Mouse (Mus musculus) mammary gland, adult 2 months (tissue): ENCODE measurements around the gene Otop1. TPM values are rescaled to one million over a fixed set of nuclear protein-coding genes. Genes with fewer than 3 reads are reported as not detected.

Source experiments
- polyA plus RNA-seq: library from polyadenylated mRNA; depleted of rRNA; stranded (reverse); fragments of >200 nt; gene quantifications from 2 replicates; pipeline ENCODE4 v1.2.3, GENCODE M21; 2012; ENCODE audit warnings: low replicate concordance; rRNA removed

The Otop1 gene
- polyA plus RNA-seq = 16.8 and 21.6 TPM in 2 replicates

GRCm38 (mm10) chr5:38275771-38276170 lies at the start of gene Otop1:
TSS of gene Otop1 (plus strand) at chr5:38275972.

GRCm38 (mm10) chr5:38260107-38260682 lies 15.6 kb upstream of the Otop1 start, which contains the start of gene Tmem128:
TSS of gene Tmem128 (plus strand) at chr5:38260185.

GRCm38 (mm10) chr5:38318966-38319786 lies 43.4 kb downstream of the Otop1 start, which contains the start of gene Drd5:
TSS of gene Drd5 (plus strand) at chr5:38319367.

Other genes with a start within 250 kb of the Otop1 start
- 15.6 and 18.8 TPM in 2 replicates for gene Stx18, start 237.2 kb upstream of the Otop1 start, polyA plus RNA-seq
- 9.3 and 10.0 TPM in 2 replicates for gene Nsg1, start 116.1 kb upstream of the Otop1 start, polyA plus RNA-seq
- 11.0 and 16.7 TPM in 2 replicates for gene Zbtb49, start 55.5 kb upstream of the Otop1 start, polyA plus RNA-seq
- 2.4 and 3.6 TPM in 2 replicates for gene Lyar, start 55.5 kb upstream of the Otop1 start, polyA plus RNA-seq
- 20.0 and 49.4 TPM in 2 replicates for gene Tmem128, start 15.8 kb upstream of the Otop1 start, polyA plus RNA-seq
- gene Drd5, start 43.4 kb downstream of the Otop1 start, polyA plus RNA-seq = not detected in 2 replicates
- 3.0 and 3.4 TPM in 2 replicates for gene Slc2a9, start 227.2 kb downstream of the Otop1 start, polyA plus RNA-seq